Mouse (Mus musculus): ENCODE results near the gene Csnk1g1. TPM values are rescaled to one million over a fixed set of nuclear protein-coding genes. Genes with fewer than 3 reads are reported as not detected.

Csnk1g1 gene
- polyA plus RNA-seq, 1 experiment from 2014 or later, result 21.1 TPM

- Histone ChIP-seq H3K4me3 (ENCODE audit: low read depth, low read length) (no peak overlapping the region), H3K4me1 (ENCODE audit: control insufficient read depth, insufficient read depth, low read length) (0 out of 2 replicates have a peak, but pooled peaks cover 4% of the 10 kb centered on the region), H3K9ac (ENCODE audit: low read length) (no peak overlapping the region), H3K9me3 (replicated peaks; ENCODE audit: control insufficient read depth, low read length) (no peaks in the 10 kb centered on the region), H3K27ac (ENCODE audit: low read depth, low read length) (no peak overlapping the region), H3K36me3 (ENCODE audit: control insufficient read depth, insufficient read depth, low read length) (no peaks in the 10 kb centered on the region), H3K4me2 (ENCODE audit: low read length) (no peak overlapping the region), H3K27me3 (replicated peaks; ENCODE audit: control insufficient read depth, insufficient read depth, low read length) (no peaks in the 10 kb centered on the region)
- 75% methylated on average over 2 of the region's 2 CpGs for WGBS
- DNase-seq (ENCODE audit: low spot score), result no peak
- ATAC-seq, result no peak
Measured at GRCm38 (mm10) chr9:65973206-65973605, 64.5 kb downstream of the Csnk1g1 start.

DNA sequence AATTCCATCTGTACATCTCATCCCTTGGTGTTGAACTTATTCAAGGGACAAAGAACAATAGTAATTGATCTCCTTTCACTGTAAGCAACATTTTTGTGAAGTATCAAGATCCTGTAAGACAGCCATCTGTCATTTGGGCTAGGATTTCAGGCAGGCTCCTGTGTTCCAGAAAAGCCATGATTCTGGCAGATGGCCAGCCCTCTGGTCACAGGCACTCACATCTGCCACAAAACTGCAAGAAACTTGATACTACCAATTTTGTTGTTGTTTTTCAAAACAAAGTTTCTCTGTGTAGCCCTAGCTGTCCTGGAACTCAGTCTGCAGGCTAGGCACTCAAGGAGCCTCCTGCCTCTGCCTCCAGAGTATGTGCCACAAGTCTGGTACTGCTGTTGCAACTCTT, 67.2 kb downstream of the Csnk1g1 start:
- 0 out of 2 replicates have a peak, but pooled peaks cover 4% of the 10 kb centered on the region for H3K4me1 ChIP-seq (ENCODE audit: control insufficient read depth, insufficient read depth, low read length)
- ATAC-seq (no peak), DNase-seq (ENCODE audit: low spot score) (peak; percentile 49)
- no peak overlapping the region for H3K4me2 ChIP-seq (ENCODE audit: low read length)
- H3K9ac ChIP-seq (ENCODE audit: low read length), result no peak overlapping the region
- no peaks in the 10 kb centered on the region for H3K36me3 ChIP-seq (ENCODE audit: control insufficient read depth, insufficient read depth, low read length)
- H3K4me3 ChIP-seq (ENCODE audit: low read depth, low read length), result no peak overlapping the region
- H3K27me3 ChIP-seq (replicated peaks; ENCODE audit: control insufficient read depth, insufficient read depth, low read length), result no peaks in the 10 kb centered on the region
- no peaks in the 10 kb centered on the region for H3K9me3 ChIP-seq (replicated peaks; ENCODE audit: control insufficient read depth, low read length)
- H3K27ac ChIP-seq (ENCODE audit: low read depth, low read length), result no peak overlapping the region

DNA sequence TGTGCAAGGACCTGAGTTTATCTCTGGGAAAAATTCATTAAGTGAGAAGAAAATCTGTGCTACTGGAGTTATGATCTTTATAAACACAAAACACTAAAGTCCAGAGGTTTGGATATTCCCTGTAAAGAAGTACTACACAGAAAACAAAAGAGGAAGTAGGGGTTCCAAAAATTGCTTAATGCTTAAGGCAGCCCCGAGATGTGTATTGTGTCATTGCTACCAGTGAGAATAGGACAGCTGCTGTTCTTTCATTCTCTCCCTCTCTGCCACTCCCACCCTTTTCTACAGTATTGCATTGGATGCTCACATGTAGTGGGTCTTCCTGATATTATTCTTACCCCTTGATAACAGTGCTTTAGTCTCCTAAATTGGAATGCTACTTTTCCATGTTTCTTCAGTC, 74.1 kb downstream of the Csnk1g1 start:
- WGBS, result 73% methylated on average over 1 of the region's 1 CpGs
- Histone ChIP-seq H3K9me3 (replicated peaks; ENCODE audit: control insufficient read depth, low read length) (no peaks in the 10 kb centered on the region), H3K4me3 (ENCODE audit: low read depth, low read length) (no peak overlapping the region), H3K36me3 (ENCODE audit: control insufficient read depth, insufficient read depth, low read length) (no peaks in the 10 kb centered on the region), H3K4me2 (ENCODE audit: low read length) (no peak overlapping the region), H3K27me3 (replicated peaks; ENCODE audit: control insufficient read depth, insufficient read depth, low read length) (no peaks in the 10 kb centered on the region), H3K27ac (ENCODE audit: low read depth, low read length) (no peak overlapping the region), H3K4me1 (ENCODE audit: control insufficient read depth, insufficient read depth, low read length) (no peaks in the 10 kb centered on the region), H3K9ac (ENCODE audit: low read length) (no peak overlapping the region)
- DNase-seq (ENCODE audit: low spot score) (no peak), ATAC-seq (no peak)

GRCm38 (mm10) chr9:65987021-65987420, 78.3 kb downstream of the Csnk1g1 start:
- Histone ChIP-seq H3K4me1 (ENCODE audit: control insufficient read depth, insufficient read depth, low read length) (no peaks in the 10 kb centered on the region), H3K27ac (ENCODE audit: low read depth, low read length) (no peak overlapping the region), H3K9ac (ENCODE audit: low read length) (no peak overlapping the region), H3K36me3 (ENCODE audit: control insufficient read depth, insufficient read depth, low read length) (no peaks in the 10 kb centered on the region), H3K4me2 (ENCODE audit: low read length) (no peak overlapping the region), H3K9me3 (replicated peaks; ENCODE audit: control insufficient read depth, low read length) (no peaks in the 10 kb centered on the region), H3K27me3 (replicated peaks; ENCODE audit: control insufficient read depth, insufficient read depth, low read length) (no peaks in the 10 kb centered on the region), H3K4me3 (ENCODE audit: low read depth, low read length) (no peak overlapping the region)
- DNase-seq (ENCODE audit: low spot score), result no peak
- no peak for ATAC-seq
- 94% methylated on average over 5 of the region's 5 CpGs for WGBS

- H3K36me3 ChIP-seq (ENCODE audit: control insufficient read depth, insufficient read depth, low read length), result no peaks in the 10 kb centered on the region
- no peaks in the 10 kb centered on the region for H3K4me1 ChIP-seq (ENCODE audit: control insufficient read depth, insufficient read depth, low read length)
- no peaks in the 10 kb centered on the region for H3K9me3 ChIP-seq (replicated peaks; ENCODE audit: control insufficient read depth, low read length)
- WGBS, result 93% methylated on average over 7 of the region's 7 CpGs
- H3K4me2 ChIP-seq (ENCODE audit: low read length), result no peak overlapping the region
- H3K4me3 ChIP-seq (ENCODE audit: low read depth, low read length), result no peak overlapping the region
- H3K27ac ChIP-seq (ENCODE audit: low read depth, low read length), result no peak overlapping the region
- DNase-seq (ENCODE audit: low spot score) (no peak), ATAC-seq (no peak)
- no peaks in the 10 kb centered on the region for H3K27me3 ChIP-seq (replicated peaks; ENCODE audit: control insufficient read depth, insufficient read depth, low read length)
- no peak overlapping the region for H3K9ac ChIP-seq (ENCODE audit: low read length)
Measured at GRCm38 (mm10) chr9:65995603-65996376, 87.1 kb downstream of the Csnk1g1 start.

DNA sequence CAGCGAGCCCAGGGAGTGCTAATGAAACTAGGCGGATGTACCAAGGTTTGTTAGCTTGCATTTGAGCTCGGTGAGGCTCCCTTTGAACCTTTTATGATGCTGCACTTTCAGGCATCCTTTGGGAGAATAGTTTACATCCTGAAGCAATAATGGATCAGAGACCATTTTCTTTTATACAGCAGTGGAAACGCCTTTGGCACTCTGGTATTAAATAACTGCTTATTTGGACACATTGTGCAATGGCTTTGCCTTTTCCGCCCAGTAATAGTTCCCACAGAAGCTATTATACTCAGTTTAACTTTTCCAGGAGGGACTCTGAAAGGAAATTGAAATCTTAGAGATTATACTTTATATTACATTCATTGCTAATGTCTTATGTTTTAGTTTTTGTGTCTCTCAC, 90.2 kb downstream of the Csnk1g1 start:
- H3K4me1 ChIP-seq (ENCODE audit: control insufficient read depth, insufficient read depth, low read length), result no peaks in the 10 kb centered on the region
- H3K9ac ChIP-seq (ENCODE audit: low read length), result no peak overlapping the region
- no peak for ATAC-seq
- no peaks in the 10 kb centered on the region for H3K27me3 ChIP-seq (replicated peaks; ENCODE audit: control insufficient read depth, insufficient read depth, low read length)
- 23% methylated on average over 5 of the region's 5 CpGs for WGBS
- H3K27ac ChIP-seq (ENCODE audit: low read depth, low read length), result no peak overlapping the region
- H3K9me3 ChIP-seq (replicated peaks; ENCODE audit: control insufficient read depth, low read length), result no peaks in the 10 kb centered on the region
- peak; percentile 5 for DNase-seq (ENCODE audit: low spot score)
- H3K36me3 ChIP-seq (ENCODE audit: control insufficient read depth, insufficient read depth, low read length), result 0 out of 2 replicates have a peak, but pooled peaks cover 10% of the 10 kb centered on the region
- no peak overlapping the region for H3K4me3 ChIP-seq (ENCODE audit: low read depth, low read length)
- H3K4me2 ChIP-seq (ENCODE audit: low read length), result no peak overlapping the region

- WGBS, result 36% methylated on average over 4 of the region's 4 CpGs
- Histone ChIP-seq H3K4me3 (ENCODE audit: low read depth, low read length) (no peak overlapping the region), H3K4me2 (ENCODE audit: low read length) (no peak overlapping the region), H3K9me3 (replicated peaks; ENCODE audit: control insufficient read depth, low read length) (no peaks in the 10 kb centered on the region), H3K27me3 (replicated peaks; ENCODE audit: control insufficient read depth, insufficient read depth, low read length) (no peaks in the 10 kb centered on the region), H3K27ac (ENCODE audit: low read depth, low read length) (no peak overlapping the region), H3K36me3 (ENCODE audit: control insufficient read depth, insufficient read depth, low read length) (peaks cover 10% of the 10 kb centered on the region; the same call in 1 of the 2 replicates), H3K4me1 (ENCODE audit: control insufficient read depth, insufficient read depth, low read length) (no peaks in the 10 kb centered on the region), H3K9ac (ENCODE audit: low read length) (no peak overlapping the region)
- DNase-seq (ENCODE audit: low spot score) (peak; percentile 76), ATAC-seq (no peak)
Measured at GRCm38 (mm10) chr9:66004380-66004779, 95.7 kb downstream of the Csnk1g1 start.

DNA sequence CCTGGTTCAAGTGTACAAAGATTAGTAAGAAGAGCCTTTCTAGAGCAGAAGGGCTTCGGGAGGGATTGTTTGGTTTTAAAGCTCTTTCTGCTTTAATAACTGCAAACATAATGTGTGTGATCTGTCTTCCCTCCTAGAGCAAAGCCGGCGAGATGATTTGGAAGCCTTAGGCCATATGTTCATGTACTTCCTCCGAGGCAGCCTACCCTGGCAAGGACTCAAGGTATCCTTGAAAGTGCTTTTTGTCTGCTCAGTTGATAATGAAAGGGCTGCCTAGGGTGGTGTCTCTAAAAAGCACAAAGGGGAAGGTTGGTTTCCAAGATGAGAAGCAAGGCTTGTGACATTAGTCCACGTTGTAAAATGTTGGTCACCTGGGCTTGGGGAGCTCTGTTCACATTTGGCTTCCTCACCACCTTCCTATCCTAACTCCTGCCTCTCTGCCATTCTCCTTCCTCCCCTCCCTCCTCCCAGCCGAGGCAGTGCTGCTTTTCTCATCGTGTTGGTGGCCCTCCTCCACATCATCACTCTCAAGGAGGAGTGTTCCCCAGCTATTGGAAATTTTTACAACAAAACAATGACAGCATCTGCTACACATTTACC, 99.0 kb downstream of the Csnk1g1 start:
- Histone ChIP-seq H3K27ac (ENCODE audit: low read depth, low read length) (0 out of 2 replicates have a peak overlapping the region, but pooled peaks have one; percentile 39), H3K9me3 (replicated peaks; ENCODE audit: control insufficient read depth, low read length) (no peaks in the 10 kb centered on the region), H3K9ac (ENCODE audit: low read length) (no peak overlapping the region), H3K36me3 (ENCODE audit: control insufficient read depth, insufficient read depth, low read length) (peaks cover 2% of the 10 kb centered on the region; the same call in 1 of the 2 replicates), H3K4me2 (ENCODE audit: low read length) (no peak overlapping the region), H3K4me3 (ENCODE audit: low read depth, low read length) (no peak overlapping the region), H3K27me3 (replicated peaks; ENCODE audit: control insufficient read depth, insufficient read depth, low read length) (no peaks in the 10 kb centered on the region), H3K4me1 (ENCODE audit: control insufficient read depth, insufficient read depth, low read length) (no peaks in the 10 kb centered on the region)
- ATAC-seq, result no peak
- peak; percentile 42 for DNase-seq (ENCODE audit: low spot score)
- whole genome bisulfite sequencing, result 54% methylated on average over 7 of the region's 7 CpGs

DNA sequence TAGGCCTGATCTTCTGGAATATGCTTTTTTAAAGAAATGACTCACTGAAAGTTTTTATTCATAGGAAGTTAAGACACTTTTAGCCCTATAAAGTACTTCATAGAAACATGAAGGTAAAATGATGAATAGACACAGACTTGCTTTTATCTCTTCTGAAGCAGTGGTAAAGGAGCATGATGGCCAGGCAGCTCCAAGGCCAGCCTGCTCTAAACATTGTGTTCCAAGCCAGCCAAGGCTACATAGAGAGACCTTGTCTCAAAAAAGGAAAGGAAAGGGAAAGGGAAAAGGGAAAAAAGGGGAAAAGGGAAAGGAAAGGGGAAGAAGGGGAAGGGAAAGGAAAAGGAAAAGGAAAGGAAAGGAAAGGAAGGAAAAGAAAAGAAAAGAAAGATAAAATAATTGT, 111.9 kb downstream of the Csnk1g1 start:
- Histone ChIP-seq H3K27me3 (replicated peaks; ENCODE audit: control insufficient read depth, insufficient read depth, low read length) (no peaks in the 10 kb centered on the region), H3K4me2 (ENCODE audit: low read length) (no peak overlapping the region), H3K9me3 (replicated peaks; ENCODE audit: control insufficient read depth, low read length) (no peaks in the 10 kb centered on the region), H3K36me3 (ENCODE audit: control insufficient read depth, insufficient read depth, low read length) (peaks cover 22% of the 10 kb centered on the region; the same call in 1 of the 2 replicates), H3K9ac (ENCODE audit: low read length) (no peak overlapping the region), H3K4me1 (ENCODE audit: control insufficient read depth, insufficient read depth, low read length) (no peaks in the 10 kb centered on the region), H3K27ac (ENCODE audit: low read depth, low read length) (no peak overlapping the region), H3K4me3 (ENCODE audit: low read depth, low read length) (no peak overlapping the region)
- DNase-seq (ENCODE audit: low spot score) (no peak), ATAC-seq (no peak)
